Mouse (Mus musculus) lung, postnatal 0 days (tissue): ENCODE measurements at regions not wholly inside any gene's neighbourhood (a gene's known extent, or its start where the extent isn't known, plus 50 kb on each side); places are given as distances from the start of the nearest gene placed in this dataset.

Experiments
- CTCF ChIP-seq: IDR thresholded peaks from 2 replicates; pipeline ENCODE4 v1.5.1; 2016; ENCODE audit warnings: antibody characterized with exemption, mild to moderate bottlenecking
- EP300 ChIP-seq: IDR thresholded peaks from 2 replicates; pipeline ENCODE4 v1.6.1; 2016; ENCODE audit warnings: antibody characterized with exemption, mild to moderate bottlenecking, control low read depth

- no peak for TF ChIP-seq CTCF
- no peak for TF ChIP-seq EP300
Measured at GRCm38 (mm10) chr1:63876589-63877251, 107.7 kb upstream of the 4933402D24Rik start.
